Mouse (Mus musculus) adrenal gland, adult 18-20 months (tissue): ENCODE data around the gene Ntf5. TPM values are rescaled to one million over a fixed set of nuclear protein-coding genes. Genes with fewer than 3 reads are reported as not detected.
A peak's percentile ranks its signal among the peaks of the same experiment; 100 is the strongest.
"Not testable (repeated sequence)": the region's sequence is repeated elsewhere in the genome, so short reads cannot be mapped to it uniquely, and the experiment has no call there.

Source experiments
- DNase-seq, 2 experiments: peaks; one replicate each; pipeline ENCODE4 v3.0.0; 2021 to 2022; ENCODE audit warnings: low spot score in 2 of 2
- long read RNA-seq, 2 experiments: library from polyadenylated mRNA; stranded (forward); transcript quantifications; one replicate each; pipeline ENCODE4 v2.0.0; 2021
- total RNA-seq, 2 experiments: library from RNA; stranded (reverse); gene quantifications; 1 replicate in 1 of 2; 2 replicates in 1 of 2; pipeline ENCODE4 v1.2.3; 2021

Gene Ntf5
- under 1 TPM; 0.17 to 0.45 TPM for total RNA-seq
- long read RNA-seq, experiment 1, partial matches to known transcripts, result 0 of 2 reads
- long read RNA-seq, experiment 1, other reads (novel, unspliced or antisense), result 0 of 2 reads
- long read RNA-seq, experiment 2, result 0 reads

DNA sequence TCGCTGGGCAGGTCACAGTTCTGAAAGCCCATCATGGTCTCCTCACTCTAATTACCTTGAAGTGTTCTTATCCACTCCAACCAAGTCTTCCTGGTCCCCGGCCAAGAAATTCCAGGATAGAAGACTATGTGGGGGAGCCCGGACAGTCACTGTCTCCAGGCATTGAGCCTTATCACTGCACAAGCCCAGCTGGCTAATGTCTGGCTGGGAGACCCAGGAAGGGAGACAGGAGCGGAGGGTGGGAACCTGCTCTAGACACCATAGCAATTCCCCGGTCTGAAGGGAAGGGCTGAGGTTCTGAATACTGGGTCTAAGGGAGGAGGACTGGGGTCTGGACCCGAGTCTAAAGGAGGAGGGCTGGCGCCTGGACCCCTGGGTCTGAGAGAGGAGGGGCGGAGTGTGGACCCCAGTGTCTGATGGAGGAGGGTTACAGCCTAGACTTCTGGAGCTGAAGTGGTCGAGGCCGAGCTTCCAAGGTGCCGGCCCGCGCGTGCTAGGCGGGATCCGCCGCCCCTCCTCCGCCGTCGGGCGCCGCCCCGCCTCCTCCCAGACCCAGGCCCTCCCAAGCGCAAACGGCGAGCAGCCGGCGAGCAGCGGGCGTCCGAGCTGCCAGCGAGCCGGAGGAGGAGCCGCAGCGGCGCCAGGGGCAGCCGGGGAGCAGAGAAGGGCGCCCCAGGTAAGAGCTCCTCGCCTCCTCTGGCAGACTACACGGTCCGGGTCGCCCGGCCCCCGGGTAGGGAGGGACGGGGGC lies at the start of gene Ntf5:
TSS of gene Ntf5 (plus strand) at position 583 of the 751 bp plus-strand sequence.
- no peak for DNase-seq

DNA sequence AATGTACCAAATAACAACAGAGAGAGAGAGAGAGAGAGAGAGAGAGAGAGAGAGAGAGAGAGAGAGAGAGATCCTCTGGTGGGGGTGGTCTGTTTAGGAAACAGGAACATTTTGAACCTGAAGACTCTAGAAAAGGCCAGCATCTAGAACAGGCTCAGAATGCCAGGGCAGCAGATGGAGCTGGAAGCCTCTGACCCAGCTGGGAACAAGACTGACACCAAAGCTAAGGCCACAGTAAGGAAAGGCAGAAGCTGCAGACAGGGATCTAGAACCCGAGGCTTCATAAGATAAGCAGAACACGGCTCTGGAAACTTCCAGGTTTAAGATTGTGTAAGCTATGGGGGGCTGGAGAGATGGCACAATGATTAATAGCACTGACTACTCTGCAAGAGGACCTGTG lies 49.5 kb upstream of the Ntf5 start:
- DNase-seq, result no peak

DNA sequence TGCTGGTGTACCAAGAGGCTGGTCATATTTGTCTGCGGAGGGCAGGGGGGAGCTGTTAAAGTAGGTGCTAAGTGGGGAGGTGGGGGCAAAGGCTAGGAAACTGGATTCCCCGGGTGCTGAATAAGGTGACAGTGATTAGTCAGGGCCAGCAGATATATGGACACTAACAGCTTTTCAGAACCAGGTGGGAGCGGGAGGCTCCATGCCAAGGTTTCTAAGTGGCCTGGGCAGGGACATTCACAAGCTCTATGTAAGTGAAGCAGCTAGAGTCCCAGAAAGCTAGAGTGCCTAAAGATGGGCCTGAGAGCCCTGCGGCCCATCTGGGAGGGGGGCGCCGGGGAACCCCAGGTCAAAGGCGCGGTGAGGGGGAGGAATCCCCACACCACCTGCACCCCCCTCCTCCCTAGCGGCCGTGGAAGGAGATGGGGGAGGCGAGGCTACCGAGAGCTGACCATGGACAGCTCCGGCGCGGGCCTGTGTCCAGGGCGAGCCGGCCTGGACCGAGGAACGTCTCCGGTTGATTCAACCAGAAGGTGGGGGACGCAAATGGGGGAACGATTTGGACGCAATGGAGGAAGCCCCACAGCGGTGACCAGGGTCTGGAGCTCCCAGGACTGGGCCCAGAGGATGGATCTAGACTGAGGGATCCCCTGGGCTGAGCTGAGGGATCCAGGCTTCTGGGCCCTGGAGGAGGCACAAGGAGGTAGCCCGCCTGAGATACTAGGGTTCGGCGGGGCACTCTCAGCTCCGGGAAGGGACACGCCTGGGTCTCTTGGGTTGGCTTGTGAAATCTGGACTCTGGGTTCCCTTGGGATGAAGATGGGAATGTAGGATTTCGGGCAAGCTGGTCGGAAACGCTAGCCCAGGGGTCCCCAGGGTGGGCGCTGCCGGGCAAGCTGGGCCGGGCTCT lies 47.5 kb upstream of the Ntf5 start:
- peak; percentile 46 to 58 for DNase-seq

DNA sequence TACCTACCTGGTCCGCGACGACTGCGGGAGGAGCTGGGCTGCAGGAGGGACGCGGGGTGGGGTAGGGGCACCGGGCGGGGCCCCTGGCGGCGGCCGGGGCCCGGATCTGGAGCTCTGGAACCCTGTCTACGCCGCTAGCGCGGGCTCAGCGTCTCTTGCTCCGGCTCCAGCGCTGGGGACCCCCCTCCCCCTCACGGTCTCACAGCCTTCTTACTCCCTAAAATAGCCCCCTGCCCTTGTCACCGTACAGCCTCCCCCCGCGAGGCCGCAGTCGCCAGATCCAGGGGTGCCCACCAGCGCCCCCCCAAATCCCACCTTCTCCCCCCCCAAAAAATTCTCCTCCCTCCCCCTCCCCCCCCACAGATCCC lies 46.9 kb upstream of the Ntf5 start, which contains the start of gene Ppfia3:
TSS of gene Ppfia3 (minus strand) at position 368 of the 368 bp plus-strand sequence.
- no peak for DNase-seq

DNA sequence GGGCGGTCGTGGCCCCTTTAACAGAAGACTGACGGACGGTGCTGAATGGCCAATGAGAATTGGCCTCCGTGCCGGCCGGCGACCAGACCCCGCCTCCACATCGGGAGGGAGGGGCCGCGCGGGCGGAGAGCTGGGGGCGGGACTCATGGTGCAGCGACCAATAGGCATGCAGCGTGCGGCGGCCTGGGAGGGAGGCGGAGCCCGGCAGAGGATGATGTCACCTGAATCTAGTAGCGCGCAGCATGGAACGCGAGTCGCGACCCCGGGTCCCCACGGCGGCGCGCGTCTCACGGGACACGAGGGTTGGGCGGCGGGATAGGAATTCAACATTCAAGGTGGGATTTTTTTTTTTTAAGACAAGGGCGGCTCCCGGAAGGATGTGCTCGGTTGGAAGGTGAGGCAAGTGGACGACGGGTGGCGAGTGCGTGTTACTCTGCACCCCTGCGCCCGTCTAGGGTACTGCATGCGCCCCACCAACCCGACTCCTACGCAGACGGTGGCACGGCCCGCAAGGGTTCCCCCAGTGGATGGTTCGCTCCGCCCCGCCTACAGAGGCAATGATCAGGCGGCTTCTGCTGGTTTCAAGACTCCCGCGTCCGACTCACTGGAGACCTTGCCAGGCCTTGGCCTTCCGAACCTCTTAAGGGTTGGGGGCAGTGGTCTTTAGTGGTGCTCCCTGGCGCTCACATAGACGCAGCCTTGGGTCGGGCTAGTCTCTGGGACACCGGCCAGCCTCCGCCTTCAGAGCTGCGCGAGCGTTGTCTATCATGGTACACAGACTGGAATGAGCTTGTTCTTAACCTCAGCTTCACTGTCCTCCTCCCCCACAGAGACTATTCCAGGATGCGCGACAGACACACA lies 46.2 kb upstream of the Ntf5 start:
- DNase-seq, result peak; percentile 97 to 98

DNA sequence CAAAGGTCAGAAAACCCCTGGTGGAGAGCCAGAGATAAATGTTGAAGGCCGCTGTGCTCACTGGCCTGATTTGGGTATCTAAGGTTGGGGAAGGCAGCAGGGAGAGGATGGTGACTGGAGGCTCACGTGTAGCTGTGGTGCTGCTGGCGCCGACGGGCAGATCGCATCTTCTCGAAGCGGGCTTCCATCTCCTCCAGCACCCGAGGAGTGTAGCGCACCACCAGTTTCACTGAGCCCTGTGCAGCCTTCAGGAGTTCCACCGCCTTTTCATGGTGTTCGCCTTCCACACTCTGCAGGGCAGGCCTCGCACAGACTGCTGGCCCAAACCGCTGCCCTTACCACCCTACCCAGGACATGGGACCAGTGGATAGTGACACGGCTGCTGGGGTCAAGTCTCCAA lies 45.3 kb upstream of the Ntf5 start:
- DNase-seq, result no peak

DNA sequence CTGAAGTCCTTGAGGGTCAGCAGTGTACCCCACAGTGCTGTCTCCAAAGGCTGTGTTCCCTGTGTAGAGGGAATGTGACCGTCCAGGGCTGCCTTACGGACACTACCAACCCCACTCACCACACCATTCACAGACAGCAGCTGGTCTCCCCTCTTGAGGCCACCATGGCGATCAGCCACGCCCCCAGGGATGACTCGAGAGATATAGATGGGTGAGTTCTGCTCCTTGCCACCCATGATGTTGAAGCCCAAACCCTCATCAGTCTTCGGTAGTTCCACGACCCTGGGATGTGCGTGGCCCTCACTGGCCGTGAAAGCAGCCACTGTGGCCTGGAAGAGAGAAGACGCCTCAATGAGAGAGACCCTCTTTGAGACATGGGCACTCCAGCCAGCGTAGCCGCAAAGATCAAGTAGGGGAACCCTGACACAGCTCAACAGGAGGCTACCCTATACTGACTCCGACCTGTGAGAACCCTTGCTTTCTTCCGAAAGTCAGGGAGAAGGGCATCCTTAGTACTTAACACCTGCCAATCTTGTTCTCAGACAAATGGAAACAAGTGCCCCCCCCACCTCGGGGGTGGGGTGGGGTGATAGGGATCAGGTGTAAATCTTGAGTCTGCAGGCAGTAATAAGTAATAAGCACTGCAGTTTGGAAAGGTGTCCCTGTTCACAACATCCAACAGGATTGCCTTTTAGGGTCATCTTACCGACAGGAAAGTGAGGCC lies 44.3 kb upstream of the Ntf5 start:
- no peak for DNase-seq

DNA sequence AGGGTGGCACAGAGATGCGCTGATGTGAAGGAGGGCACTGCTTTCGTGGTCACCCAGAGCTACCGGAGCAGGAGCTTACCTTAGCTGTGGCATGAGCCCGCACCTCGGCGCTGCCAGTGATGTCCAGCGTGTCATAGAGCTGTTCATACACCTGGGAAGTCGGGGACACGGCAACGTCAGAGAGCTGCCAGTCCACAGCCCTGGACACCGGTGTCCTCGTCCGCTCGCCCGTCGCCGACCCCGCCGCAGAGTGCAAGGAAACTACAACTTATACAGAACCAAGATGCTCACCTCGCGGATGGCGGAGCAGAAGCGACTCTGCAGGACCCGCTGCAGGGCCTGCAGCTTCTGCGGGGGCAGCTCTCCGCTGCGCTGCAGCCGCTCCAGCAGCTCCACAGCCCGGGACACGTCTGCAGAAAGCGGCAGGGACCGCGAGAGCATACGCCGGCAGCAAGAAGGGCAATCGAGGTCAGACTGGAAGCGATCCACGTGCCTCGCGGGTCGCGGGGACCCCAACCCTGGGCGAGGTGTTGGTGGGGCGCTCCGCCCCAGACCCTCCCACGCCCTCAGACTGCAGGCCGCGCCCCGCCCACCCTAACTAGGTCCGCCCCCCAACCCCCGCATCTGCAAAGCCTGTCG lies 43.5 kb upstream of the Ntf5 start:
- DNase-seq, result peak in 1 of 2 experiments; percentile 39

DNA sequence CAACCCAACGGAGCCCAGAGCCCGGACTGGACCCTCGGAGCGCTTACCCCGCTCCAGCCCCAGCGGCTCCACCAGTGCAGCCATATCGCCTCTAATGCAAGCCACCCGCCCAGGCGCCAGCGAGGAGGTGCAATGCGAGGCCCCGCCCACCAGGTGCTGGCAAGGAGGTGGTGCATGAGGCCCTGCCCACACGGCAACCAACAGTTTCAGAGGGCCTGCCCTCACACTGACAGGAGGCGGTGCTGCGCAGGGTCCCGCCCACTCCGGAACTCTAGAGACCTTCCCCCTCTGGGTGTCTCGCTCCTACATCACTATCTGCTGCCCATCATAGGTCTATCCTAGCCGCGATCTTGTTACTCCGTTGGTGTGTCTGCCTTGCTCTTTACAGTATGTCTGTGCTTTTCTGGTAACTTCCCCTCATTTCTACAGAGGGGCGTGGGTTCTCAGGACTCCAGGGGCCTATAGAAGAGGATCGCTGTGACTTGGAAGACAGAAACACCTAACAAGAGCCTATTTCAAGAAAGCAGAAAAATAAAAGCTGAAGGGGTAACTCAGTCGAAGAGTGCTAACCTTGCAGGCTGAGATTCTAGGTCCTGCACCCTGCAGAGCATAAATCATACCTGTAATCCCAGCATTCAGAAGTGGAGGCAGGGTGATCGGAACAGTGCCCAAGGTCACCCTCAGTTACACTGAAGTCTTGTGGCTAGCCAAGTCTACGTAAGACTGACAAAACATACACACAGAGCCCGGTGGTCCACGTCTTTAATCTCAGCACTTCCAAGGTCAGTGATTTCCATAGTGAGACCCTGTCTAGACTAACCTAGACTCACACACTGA lies 42.8 kb upstream of the Ntf5 start, which contains the start of gene Lin7b:
TSS of gene Lin7b (minus strand) at position 109 of the 837 bp plus-strand sequence.
- peak; percentile 78 to 82 for DNase-seq

DNA sequence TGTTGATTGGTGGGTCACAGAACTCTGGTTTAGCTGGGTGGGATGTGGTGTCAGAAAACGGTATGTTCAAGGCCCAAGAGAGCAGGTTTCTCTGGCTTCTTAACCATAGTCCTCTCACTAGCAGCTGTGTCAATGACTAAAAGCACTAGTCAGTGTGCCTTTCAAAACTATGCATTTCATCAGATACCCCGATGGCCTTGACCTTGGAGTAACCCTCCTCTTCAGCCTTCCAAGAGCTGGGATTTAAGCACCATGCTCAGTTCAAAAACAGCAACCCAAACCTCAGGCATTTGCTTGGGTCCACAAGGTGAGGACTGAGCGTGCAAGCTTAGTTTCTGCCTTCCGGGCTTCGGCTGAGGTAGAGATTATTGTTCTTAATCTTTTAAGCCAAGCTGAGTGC lies 41.1 kb upstream of the Ntf5 start:
- DNase-seq, result no peak

DNA sequence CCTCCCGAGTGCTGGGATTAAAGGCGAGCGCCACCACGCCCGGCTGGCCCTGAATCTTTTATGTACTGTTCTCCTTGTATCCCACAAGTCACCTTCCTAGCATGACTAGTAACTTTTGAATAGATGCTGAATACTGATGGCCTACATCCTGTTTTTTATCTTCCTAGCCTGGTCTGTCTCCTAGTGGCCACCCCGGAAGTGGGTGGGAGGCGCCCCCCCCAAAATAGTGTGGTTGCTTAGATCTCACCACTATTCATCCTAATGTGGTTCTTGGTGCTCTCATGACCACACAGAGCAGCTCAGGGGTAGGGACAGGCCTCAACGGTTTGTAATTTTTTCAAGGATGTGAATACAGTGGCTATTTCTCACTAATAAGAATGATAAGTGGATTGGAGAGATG lies 38.9 kb upstream of the Ntf5 start:
- no peak for DNase-seq

DNA sequence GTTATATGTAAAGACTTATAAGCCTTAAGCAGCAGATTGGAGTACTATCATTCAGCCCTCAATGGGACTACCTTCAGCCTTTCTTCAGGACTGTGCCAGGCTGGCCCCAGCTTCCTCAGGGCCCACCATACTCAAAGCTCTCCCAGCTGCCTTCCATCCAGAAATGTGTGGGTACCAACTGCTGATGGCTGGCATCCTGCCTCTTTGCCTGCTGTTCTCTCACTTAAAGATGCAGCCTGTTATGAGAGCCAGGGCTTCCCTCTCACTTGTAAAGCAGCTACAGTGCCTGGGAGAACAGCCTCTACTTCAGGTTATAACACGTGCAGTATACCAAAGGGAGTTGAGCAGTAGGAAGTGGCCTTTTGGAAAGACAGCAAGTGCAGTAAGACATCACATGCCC lies 37.4 kb upstream of the Ntf5 start:
- DNase-seq, result no peak

DNA sequence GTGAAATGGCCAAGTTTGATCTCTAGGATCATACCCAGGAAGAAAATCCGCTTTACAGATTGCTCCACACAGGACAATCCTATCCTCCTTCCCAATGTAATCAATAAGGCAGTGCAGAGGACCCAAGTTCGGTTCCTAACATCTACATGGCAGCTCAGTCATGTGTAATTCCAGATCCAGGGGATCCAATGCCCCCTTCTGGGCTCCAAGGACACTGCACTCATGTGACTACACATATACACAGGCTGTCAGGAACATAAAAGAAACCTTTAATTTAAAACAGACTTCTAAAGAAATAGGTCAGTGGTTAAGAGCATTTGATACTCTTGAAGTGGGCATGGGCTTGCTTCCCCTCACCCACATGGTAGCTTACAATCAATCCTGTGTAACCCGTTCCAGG lies 27.4 kb upstream of the Ntf5 start:
- no peak for DNase-seq

DNA sequence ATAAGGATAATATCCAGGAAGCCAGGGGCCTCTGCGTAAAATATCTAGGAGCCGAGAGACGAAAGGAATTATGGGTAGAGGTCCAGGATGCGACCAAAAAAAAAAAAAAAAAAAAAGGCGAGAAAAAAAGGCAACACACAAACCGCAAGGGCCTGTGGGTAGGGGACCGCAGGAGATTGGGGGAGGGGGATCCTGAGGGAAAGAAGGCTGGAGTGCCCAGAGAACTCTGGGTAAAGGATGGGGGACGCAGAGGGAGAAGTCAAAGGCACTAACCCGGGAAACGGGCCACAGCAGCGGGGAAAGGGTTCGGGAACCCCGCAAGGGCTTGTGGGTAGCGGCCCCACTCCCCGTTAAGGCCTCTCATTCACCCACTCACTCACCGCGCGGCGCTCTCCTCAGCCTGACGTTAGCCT lies 18.4 kb upstream of the Ntf5 start:
- DNase-seq, result no peak

DNA sequence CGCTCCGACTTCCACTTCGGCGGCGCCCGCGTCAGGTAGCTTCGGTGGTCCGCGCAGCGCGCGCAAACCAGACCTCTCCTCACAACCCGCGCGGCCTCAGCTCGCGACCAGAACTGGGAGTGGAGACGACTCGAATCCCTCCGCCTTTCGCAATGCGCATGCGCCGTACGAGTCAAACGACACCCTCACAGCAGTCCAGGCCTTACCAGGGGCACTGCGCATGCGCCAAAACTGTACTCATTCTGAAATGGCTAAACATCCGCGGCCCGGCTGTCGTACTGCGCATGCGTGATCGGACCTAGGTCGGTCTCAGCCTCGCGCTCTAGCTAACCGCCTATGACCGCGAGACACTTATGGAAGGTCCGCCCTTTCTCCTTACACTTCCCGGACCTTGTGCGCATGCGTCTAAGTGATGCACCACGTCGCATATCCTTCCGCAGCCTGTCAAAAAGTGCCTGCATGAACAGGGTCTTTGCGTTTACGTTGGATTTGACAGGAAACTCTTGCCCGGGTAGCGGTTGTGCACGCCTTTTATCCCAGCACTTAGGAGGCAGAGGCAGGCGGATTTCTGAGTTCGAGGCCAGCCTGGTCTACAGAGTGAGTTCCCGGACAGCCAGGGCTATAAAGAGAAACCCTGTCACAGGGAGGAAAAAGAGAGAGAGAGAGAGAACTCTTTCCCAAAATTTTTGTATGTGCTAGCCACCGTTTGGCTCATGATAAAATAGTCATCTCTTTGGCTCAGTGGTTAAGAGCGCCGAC lies 17.7 kb upstream of the Ntf5 start, which contains the start of gene Snrnp70:
TSS of gene Snrnp70 (minus strand) at position 165 of the 759 bp plus-strand sequence.
- DNase-seq, result peak; percentile 100

DNA sequence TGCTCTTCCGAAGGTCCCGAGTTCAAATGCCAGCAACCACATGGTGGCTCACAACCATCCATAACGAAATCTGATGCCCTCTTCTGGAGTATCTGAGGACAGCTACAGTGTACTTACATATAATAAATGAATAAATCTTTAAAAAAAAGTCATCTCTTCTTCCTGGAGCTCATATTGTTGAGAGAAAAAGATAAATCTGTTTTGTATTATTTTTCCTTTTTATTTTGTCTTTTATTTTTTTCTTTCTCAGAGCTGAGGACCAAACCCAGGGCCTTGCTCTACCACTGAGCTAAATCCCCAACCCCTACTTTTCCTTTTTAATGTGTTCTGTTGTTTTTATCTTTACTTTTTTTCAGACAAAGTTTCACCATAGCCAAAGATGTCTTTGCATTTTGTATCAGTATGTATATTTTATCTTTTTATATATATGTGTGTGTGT lies 17.1 kb upstream of the Ntf5 start:
- not testable (repeated sequence) for DNase-seq

DNA sequence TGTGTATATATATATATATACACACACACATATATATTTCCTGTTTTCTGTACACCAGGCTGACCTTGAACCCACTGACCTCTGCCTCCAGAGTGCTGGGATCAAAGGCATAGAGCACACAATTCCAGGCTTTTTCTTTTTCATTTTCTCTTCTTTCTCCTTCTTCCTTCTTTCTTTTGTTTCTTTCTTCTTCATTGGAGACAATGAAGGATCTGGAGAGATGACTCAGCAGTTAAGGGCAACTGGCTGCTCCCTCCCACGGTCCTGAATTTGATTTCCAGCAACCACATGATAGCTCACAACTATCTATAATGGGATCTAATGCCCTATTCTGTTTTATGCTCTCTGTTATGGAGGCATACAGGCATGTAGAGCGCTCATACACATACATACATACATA lies 16.7 kb upstream of the Ntf5 start:
- no peak for DNase-seq

DNA sequence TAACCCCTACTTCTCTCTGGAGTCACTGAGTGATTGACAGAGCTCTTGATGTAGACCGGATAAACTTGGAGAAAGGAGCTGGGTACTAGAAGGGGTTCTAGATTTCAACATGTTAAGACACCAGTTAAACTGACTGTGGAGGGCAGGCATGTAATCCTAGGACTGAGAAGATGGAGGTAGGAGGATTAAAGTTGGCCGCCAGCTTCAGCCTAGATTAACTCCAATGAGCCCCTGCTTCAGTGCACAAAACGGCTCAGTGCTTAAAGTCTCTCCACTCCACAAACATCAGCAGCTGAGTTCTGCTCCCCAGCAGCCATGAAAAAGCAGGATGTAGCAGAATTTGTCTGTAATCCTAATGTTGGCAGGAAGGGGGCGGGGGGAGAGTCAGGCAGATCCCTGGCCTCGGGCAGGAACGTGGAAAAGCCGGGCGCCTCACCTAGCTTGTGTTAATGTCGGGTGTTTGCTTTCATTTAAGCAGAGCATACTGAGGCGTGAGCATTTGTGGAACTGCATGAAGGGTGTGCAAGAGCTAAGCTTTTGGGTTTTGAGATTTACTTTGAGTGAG lies 11.9 kb upstream of the Ntf5 start:
- DNase-seq, result no peak
